Mouse (Mus musculus) stomach, postnatal 0 days (tissue): Measurements from ENCODE around the gene Sema6d. TPM values are rescaled to one million over a fixed set of nuclear protein-coding genes. Genes with fewer than 3 reads are reported as not detected.

Experiments used
- ATAC-seq: fragments of 200-750 bp; cut with Nextera tagmentation; 2 replicates; pipeline ENCODE4 v1.8.0; 2017; ENCODE audit not compliant: low FRiP score, low TSS enrichment
- DNase-seq: peaks from one replicate; pipeline ENCODE4 v3.0.0-alpha.2; 2016; ENCODE audit warnings: low spot score
- H3K27ac ChIP-seq: fragments of 300-500 bp; sonication (generic); replicated peaks from 2 replicates; pipeline ENCODE4 v1.5.1; 2014; ENCODE audit warnings: mild to moderate bottlenecking, control low read depth
- H3K27me3 ChIP-seq: fragments of 300-500 bp; sonication (generic); 2 replicates; pipeline ENCODE4 v1.6.1; 2014; ENCODE audit warnings: low read length; ENCODE audit not compliant: control insufficient read depth, insufficient read depth
- H3K36me3 ChIP-seq: fragments of 300-500 bp; sonication (generic); 2 replicates; pipeline ENCODE4 v1.6.1; 2014; ENCODE audit warnings: low read length, mixed read lengths; ENCODE audit not compliant: control insufficient read depth, insufficient read depth
- H3K4me1 ChIP-seq: fragments of 300-500 bp; sonication (generic); replicated peaks from 2 replicates; pipeline ENCODE4 v1.6.1; 2014; ENCODE audit warnings: antibody characterized with exemption; ENCODE audit not compliant: control insufficient read depth, insufficient read depth
- H3K4me2 ChIP-seq: fragments of 300-500 bp; sonication (generic); replicated peaks from 2 replicates; pipeline ENCODE4 v1.6.1; 2014; ENCODE audit warnings: low read depth, mild to moderate bottlenecking, control low read depth, moderate library complexity
- H3K4me3 ChIP-seq: fragments of 300-500 bp; sonication (generic); 2 replicates; pipeline ENCODE4 v1.5.1; 2014; ENCODE audit warnings: low read depth, low read length, control low read depth
- H3K9ac ChIP-seq: fragments of 300-500 bp; sonication (generic); 2 replicates; pipeline ENCODE4 v1.6.1; 2014; ENCODE audit warnings: mild to moderate bottlenecking, low read length, control low read depth, mixed read lengths
- H3K9me3 ChIP-seq: fragments of 300-500 bp; sonication (generic); 2 replicates; pipeline ENCODE4 v1.6.1; 2016; ENCODE audit warnings: low read length; ENCODE audit not compliant: control insufficient read depth
- CTCF ChIP-seq: IDR thresholded peaks from 2 replicates; pipeline ENCODE4 v1.5.1; 2016; ENCODE audit warnings: antibody characterized with exemption, low read depth, mild to moderate bottlenecking, moderate library complexity
- EP300 ChIP-seq: optimal IDR thresholded peaks from 2 replicates; pipeline ENCODE3; 2016; ENCODE audit warnings: antibody characterized with exemption
- WGBS: fragments of 180-500 bp; shearing (Covaris S2); extraction: QIAGEN DNeasy Blood & Tissue Kit; methylation state at CpG from one replicate; pipeline ENCODE4 v1.1.7; 2014; 5-methylcytosine and 5-hydroxymethylcytosine counted together
- polyA plus RNA-seq: library from polyadenylated mRNA; unstranded; fragments of >200 nt; fragmentation: Nextera tagmentation; extraction: Ambion mirVana; gene quantifications from 2 replicates; pipeline ENCODE4 v1.2.1, GENCODE M21; 2015

Sema6d gene
- polyA plus RNA-seq, 1 experiment from 2014 or later: 2.1 TPM

- TF ChIP-seq EP300 (no peak), CTCF (no peak)
- Histone ChIP-seq H3K36me3 (no peaks in the 10 kb centered on the region), H3K4me3 (no peak overlapping the region), H3K27me3 (no peaks in the 10 kb centered on the region), H3K27ac (no peak overlapping the region), H3K4me1 (no peaks in the 10 kb centered on the region), H3K9ac (no peak overlapping the region), H3K9me3 (no peaks in the 10 kb centered on the region), H3K4me2 (no peak overlapping the region)
- 53% methylated on average over 3 of the region's 3 CpGs for WGBS
- DNase-seq (no peak), ATAC-seq (no peak)
Measured at GRCm38 (mm10) chr2:124613671-124614210, 524.0 kb downstream of the Sema6d start.

- WGBS: 58% methylated on average over 4 of the region's 4 CpGs
- no peaks in the 10 kb centered on the region for H3K4me1 ChIP-seq
Measured at GRCm38 (mm10) chr2:124616746-124617145, 527.0 kb downstream of the Sema6d start.

GRCm38 (mm10) chr2:124617440-124617839 is 527.7 kb downstream of the Sema6d start:
- WGBS: 49% methylated on average over 9 of the region's 9 CpGs
- H3K4me1 ChIP-seq: no peaks in the 10 kb centered on the region
- ATAC-seq: no peak

More at GRCm38 (mm10) chr2:124616746-124617145, 527.0 kb downstream of the Sema6d start:
- Histone ChIP-seq H3K36me3 (no peaks in the 10 kb centered on the region), H3K27me3 (no peaks in the 10 kb centered on the region), H3K9me3 (no peaks in the 10 kb centered on the region), H3K4me2 (no peak overlapping the region), H3K27ac (no peak overlapping the region), H3K4me3 (no peak overlapping the region), H3K9ac (no peak overlapping the region)
- ATAC-seq (no peak), DNase-seq (no peak)
- no peak for TF ChIP-seq EP300
- TF ChIP-seq CTCF: no peak

GRCm38 (mm10) chr2:124618091-124618490 is 528.3 kb downstream of the Sema6d start:
- ATAC-seq: no peak
- Histone ChIP-seq H3K9ac (no peak overlapping the region), H3K4me1 (no peaks in the 10 kb centered on the region), H3K27ac (no peak overlapping the region), H3K9me3 (no peaks in the 10 kb centered on the region), H3K4me2 (no peak overlapping the region), H3K4me3 (no peak overlapping the region), H3K36me3 (no peaks in the 10 kb centered on the region), H3K27me3 (no peaks in the 10 kb centered on the region)
- TF ChIP-seq EP300: no peak
- no peak for TF ChIP-seq CTCF
- DNase-seq: no peak
- 70% methylated on average over 5 of the region's 5 CpGs for WGBS

More at GRCm38 (mm10) chr2:124617440-124617839, 527.7 kb downstream of the Sema6d start:
- no peak for TF ChIP-seq CTCF
- no peak for TF ChIP-seq EP300
- no peaks in the 10 kb centered on the region for H3K9me3 ChIP-seq
- no peak overlapping the region for H3K27ac ChIP-seq
- H3K4me2 ChIP-seq: no peak overlapping the region
- H3K27me3 ChIP-seq: no peaks in the 10 kb centered on the region
- no peak overlapping the region for H3K4me3 ChIP-seq
- H3K9ac ChIP-seq: no peak overlapping the region
- DNase-seq: no peak
- no peaks in the 10 kb centered on the region for H3K36me3 ChIP-seq

- H3K9me3 ChIP-seq: no peaks in the 10 kb centered on the region
- no peak for TF ChIP-seq EP300
- TF ChIP-seq CTCF: no peak
- no peak overlapping the region for H3K9ac ChIP-seq
- H3K27me3 ChIP-seq: no peaks in the 10 kb centered on the region
- DNase-seq (no peak), ATAC-seq (no peak)
- no peak overlapping the region for H3K4me3 ChIP-seq
- no peak overlapping the region for H3K4me2 ChIP-seq
- WGBS: 70% methylated on average over 3 of the region's 3 CpGs
- no peaks in the 10 kb centered on the region for H3K4me1 ChIP-seq
- no peaks in the 10 kb centered on the region for H3K36me3 ChIP-seq
- no peak overlapping the region for H3K27ac ChIP-seq
Measured at GRCm38 (mm10) chr2:124618526-124619219, 528.9 kb downstream of the Sema6d start.

GRCm38 (mm10) chr2:124620470-124620869 is 530.7 kb downstream of the Sema6d start:
- Histone ChIP-seq H3K4me2 (no peak overlapping the region), H3K4me1 (no peaks in the 10 kb centered on the region), H3K27ac (no peak overlapping the region), H3K9ac (no peak overlapping the region), H3K27me3 (no peaks in the 10 kb centered on the region), H3K9me3 (no peaks in the 10 kb centered on the region), H3K36me3 (no peaks in the 10 kb centered on the region), H3K4me3 (no peak overlapping the region)
- 64% methylated on average over 6 of the region's 6 CpGs for WGBS
- TF ChIP-seq CTCF (no peak), EP300 (no peak)
- ATAC-seq: no peak
- no peak for DNase-seq
